Mouse (Mus musculus): Measurements from ENCODE around the gene Gsta1.
"Not testable (repeated sequence)": the region's sequence is repeated elsewhere in the genome, so short reads cannot be mapped to it uniquely, and the experiment has no call there.

Gene Gsta1

DNA sequence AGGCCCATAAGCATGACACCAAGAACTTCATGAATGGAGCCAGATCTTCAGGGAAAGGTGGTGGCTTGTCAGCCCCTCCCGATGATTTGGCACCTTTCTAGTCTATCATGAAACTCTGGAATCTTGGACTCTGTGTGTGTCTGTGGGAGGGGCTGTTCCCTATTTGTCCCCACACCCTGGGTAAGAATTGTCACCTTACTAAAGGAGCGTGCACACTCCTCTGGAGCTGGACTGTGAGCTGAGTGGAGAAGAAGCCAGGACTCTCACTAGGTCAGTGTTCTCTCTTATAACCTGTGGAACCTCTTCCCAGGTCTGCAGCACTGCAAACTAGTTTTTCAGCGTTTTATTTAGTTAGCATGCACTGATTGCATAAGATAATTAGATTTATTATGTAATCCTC, at the start of gene Gsta1:
Gene Gsta1, plus strand, starts transcription at position 196 of the 400 bp plus-strand sequence.
- not testable (repeated sequence) for DNase-seq

DNA sequence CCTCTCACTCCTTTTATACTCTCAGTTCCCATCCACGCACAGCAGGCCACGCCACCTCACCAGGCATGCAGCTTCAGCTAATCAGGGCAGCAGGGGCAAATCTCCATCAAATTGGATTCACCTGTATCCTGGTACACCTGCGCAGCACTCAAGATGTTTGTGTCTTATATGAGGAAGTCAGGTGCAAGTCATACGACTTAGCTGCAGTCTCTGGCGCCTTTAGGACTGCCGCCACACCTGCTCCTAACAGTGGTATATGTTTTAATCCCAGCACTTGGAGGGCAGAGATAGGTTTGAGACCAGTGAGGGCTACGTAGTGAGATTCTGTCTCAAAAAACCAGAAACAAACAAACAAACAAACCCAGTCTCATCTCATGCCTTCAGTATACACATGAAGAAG, 48.0 kb upstream of the Gsta1 start, which contains the start of gene Gsta4:
Gene Gsta4, plus strand, starts transcription at position 301 of the 400 bp plus-strand sequence.
- DNase-seq, result not testable (repeated sequence)

DNA sequence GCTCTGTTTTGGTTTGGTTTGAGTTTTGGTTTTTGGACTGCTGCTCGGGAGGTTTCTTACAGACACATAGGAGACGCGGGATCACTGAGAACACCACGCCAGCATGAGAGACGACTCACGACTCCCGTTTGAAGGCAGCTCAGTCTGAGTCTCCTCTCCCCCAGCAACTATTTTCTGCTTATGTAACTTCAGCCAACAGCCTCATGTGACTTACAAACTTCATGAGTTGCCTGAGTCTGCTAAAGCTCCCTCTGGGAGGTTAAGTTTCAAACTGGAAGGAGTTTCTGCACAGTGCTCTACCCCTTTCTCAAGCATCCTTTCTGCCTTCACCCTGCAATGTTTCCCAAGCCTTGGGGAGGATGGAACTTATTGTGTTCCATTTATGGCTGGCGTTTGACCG, 44.8 kb upstream of the Gsta1 start:
- DNase-seq, result no peak

DNA sequence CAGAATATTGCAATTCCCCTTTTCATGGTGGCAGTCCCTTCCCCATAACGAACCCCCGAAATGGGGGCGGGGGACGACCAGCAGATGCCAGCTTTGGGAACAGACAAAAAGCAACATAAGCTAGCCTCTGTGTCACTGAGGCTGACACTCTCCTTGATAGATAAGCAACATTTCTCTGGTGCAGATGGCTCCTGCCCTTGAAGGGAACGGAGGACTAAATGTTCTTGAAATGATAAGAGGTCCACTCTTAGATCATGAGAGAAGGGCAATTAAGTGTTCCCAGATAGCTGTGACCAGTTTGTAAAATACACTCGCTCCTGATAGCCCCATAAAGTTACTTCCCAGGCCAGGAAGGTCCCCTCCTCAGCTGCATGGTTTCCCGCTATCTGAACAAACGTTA, 41.5 kb upstream of the Gsta1 start:
- no peak for DNase-seq

DNA sequence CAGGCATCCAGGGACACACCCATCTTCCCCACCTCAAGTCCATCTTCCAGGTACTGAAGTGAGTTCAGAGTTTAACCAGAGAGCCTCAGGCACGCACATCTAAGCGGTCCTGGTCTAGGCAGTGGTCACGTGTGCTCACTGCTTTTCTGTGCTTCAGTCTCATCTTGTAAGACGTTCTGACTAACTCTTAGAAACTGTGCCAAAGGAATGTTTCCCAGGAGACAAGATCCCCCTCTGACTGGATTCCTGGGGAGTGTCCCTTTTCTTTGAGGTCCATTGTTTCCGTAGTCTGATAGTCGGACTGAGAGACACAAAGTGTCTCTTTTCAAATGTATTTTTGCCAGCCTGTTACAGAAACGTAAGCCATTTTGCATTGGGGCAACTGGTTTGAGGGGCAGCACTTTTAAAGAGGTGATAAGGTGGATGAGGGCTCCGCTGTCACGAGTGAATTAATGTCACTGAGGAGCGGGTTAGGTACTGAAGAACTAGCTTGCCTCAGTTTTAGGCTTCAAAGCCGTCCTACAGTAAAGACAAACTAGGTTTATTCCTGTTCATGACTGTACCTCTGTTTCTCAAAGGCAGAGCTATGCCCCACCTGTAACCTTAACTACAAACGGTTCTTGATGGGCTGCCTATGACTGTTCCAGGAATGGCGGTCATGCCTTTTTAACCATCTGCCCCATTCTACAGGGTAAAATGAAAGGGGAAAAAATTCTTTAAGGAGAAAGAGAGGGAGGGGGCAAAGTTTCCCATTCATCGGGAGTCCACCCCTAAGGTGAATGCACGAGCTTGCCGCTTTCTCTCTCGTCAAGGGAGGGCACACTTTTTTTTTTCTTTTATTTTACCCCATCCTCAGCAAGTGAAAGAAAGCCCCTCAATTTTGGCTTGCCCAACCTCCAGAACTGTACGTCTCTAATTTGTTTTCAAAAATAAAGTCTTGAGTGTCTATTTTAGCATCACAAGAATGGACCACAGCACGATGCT, 39.5 kb upstream of the Gsta1 start:
- DNase-seq, result no peak

DNA sequence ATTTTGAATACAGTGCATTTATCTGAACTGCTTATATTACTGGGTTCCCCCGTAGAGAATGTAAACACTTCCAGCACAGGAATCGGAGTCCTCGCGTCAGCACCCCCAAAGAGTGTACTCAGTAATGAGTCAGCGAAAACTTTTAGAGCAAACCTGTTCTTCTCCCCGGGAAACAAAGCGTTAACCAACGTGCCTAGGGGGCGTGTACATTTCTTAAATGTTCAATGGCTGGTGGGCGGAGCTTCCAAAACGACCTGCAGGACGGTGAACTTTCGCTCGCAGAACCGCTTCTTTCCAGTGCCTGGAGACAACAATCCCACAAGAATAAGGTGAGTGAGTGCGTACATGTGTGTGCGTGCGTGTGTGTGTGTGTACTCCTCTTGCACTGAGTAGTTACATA, 38.7 kb upstream of the Gsta1 start:
- peak; percentile 82 for DNase-seq

DNA sequence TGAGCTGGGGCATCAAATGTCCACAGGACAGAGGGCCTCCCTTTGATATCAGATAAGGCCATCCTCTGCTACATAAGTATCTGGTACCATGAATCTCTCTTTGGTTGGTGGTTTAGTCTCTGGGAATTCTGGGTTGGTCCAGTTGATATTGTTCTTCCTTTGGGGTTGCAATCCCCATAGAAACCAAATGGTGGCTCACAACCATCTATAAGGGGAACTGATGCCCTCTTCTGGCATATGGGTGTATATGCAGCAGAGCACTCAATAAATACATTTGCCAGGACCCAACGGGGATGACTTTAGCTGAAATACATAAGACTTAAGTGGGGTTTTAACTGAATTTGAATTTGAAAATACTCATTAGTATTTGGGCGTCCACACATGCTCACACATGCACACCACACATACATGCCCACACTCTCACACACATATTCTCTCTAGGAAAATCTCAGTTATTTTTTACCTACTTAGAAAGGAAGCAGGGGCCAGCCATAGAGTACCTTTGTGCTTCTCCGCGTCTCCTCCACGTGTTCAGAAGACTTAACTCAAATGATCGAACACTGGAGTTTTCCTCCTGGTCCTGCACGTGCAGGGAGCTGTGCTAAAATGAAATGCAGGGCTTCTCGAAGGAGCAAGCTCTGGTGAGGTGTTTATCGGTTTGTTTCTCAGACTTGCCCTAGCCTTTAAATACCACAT, 36.4 kb upstream of the Gsta1 start:
- peak; percentile 79 for DNase-seq

DNA sequence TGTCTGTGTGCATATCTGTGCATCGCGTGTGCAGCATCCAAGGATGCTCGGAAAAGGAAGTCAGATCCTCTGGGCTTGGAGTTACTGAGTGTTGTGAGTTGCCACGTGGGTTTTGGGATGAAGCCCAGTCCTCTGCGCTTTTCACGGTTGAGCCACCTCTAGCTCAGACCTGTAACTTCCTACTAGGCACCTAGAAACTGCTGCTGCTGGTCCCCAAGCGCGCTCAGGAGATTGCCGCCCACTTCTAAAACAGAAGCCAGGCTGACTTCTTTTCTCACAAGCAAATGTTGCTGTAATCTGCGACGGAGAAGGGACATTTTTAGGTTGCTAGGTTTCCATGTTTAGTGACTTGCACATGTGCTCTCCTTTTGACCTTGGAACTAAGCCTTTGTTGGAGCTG, 35.4 kb upstream of the Gsta1 start:
- DNase-seq, result no peak

DNA sequence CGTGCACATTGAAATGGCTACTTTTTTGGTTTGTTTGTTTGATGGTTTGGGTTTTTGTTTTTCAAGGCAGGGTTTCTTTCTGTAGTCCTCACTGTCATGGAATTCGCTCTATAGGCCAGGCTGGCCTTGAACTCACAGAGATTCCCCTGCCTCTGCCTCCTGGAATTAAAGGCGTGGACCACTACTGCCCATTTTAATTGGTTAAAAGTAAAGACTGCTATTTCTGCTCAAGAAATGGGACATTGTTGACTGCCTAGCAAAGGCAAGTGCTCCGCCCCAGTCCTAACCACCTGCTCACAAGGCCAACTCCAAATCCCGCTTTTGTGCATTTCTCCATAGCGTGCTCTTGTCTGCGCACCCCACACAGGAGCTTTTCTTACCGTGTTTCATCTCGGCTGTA, 32.7 kb upstream of the Gsta1 start:
- no peak for DNase-seq

DNA sequence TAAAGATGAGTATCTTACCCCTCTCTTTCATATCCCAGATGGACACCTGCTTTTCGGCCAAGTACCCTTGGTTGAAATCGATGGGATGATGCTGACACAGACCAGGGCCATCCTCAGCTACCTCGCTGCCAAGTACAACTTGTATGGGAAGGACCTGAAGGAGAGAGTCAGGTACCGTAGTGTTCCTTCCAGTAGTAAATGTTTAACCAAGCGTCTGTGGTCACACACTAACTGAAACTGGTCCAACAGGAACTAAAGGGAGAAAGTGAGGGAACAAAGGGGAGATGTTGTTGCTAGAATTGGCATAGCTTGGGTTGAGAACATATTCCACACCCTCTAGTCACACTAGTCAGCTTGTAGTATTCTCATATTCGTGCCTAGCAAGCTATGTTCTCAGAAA, 26.3 kb upstream of the Gsta1 start:
- no peak for DNase-seq

DNA sequence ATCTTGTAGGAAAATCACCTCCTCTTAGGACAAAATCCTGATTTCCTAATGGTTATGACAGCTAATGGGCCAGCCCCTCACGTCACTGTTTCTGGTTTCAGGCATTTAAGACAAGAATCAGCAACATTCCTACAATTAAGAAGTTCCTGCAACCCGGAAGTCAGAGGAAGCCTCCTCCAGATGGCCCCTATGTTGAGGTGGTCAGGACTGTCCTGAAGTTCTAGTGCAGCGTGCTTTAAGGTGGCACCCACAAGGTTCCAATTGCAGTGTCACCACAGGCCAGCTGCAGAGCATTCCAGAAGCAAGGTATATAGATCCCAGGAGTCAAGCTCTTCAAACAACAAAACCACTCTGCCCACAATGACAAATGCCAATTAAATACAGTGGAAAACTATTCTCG, 21.5 kb upstream of the Gsta1 start:
- no peak for DNase-seq

DNA sequence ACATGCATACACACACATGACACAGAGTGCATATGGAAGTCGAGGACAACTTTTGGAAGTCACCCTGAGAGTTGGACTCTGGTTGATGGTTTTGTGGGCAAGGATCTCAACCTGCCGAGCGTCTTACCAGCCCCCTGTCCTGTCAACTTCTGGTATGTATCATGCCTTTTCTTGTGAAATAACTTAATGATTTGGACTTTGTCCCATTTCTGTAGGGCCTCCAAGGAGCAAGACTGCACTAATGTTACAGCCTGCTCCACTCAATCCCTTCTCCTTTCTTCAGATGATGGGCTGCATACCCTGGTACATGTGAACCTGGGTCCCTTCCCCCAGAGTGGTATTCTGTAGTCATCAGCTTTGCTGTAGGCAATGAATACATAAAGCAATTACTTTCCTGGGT, 20.4 kb upstream of the Gsta1 start:
- no peak for DNase-seq

DNA sequence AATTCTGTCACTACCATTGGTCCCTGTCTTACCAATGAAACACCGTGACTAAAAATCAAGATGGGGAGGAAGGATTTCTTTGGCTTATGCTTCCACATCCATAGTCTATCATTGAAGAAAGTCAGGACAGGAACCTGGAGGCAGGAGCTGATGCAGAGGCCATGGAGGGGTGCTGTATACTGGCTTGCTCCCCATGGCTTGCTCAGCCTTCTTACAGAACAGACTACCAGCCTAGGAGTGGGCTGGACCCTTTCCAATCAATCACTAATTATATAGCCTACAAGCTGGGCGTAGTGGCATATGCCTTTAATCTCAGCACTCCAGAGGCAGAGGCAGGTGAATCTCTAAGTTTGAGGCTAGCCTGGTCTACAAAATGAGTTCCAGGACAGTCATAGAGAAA, 19.6 kb upstream of the Gsta1 start:
- no peak for DNase-seq

DNA sequence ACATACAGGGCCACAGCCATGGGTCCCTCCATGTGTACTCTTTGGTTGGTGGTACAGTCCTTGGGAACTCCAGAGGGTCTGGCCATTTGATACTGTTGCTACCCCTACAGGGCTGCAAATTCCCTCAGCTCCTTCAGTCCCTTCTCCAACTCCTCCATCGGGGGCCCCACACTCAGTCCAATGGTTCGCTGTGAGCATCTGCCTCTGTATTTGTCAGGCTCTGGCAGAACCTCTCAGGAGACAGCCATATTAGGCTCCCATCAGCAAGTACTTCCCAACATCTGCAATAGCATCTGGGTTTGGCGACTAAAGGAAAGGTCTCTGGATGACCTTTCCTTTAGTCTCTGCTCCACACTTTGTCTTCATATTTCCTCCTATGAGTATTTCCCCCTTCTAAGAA, 18.9 kb upstream of the Gsta1 start:
- no peak for DNase-seq

DNA sequence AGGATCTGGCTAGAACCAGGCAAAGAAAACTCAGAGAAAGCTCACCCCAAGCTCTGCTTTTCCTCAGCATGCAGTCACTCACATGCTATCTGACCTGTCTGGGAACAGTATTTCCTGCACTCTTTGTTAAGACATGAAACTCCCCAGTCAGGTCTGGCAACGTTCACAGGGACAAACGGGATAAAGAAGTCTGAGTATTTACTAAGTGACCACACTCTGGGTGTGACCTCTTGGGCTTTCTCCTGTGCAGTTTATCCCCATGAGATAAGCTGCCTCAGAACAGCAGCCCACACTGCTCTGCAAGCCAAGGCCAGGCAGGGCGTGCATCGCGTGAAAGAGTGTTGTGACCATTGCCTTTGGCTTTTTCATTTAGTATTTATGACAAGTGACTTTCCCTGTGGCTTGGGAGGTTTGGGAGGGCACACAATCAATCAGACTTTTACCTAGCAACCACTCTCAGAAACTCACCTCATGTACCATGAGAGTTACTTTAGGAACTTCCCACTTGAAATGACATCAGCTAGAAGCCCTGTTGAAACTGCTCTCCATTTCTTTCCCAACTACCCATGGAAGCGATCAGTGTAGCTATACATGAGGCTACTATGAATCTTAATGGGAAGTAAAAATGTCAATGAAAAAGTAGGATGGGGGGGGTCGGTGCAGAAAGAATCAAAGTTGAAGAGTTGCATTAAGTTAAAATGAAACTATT, 18.0 kb upstream of the Gsta1 start:
- DNase-seq, result peak; percentile 62

DNA sequence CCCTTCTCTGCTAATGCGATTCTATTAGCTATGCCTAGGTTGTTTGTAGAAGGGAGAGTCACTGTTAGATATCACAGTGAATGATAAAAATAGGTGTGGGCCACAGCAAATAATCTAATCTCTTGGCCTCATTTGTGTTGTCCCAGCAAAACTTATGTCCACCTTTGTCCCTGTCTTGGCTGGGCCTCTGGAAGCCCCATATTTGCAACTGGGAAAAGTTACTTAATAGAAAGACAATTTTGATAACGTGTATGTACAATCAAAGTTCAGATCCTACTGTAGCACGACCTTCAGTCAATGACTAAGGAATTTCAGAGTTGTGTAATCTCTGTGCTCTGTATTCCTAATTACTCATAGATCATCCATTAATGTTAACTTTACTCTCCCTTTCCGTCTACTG, 13.4 kb upstream of the Gsta1 start:
- no peak for DNase-seq

DNA sequence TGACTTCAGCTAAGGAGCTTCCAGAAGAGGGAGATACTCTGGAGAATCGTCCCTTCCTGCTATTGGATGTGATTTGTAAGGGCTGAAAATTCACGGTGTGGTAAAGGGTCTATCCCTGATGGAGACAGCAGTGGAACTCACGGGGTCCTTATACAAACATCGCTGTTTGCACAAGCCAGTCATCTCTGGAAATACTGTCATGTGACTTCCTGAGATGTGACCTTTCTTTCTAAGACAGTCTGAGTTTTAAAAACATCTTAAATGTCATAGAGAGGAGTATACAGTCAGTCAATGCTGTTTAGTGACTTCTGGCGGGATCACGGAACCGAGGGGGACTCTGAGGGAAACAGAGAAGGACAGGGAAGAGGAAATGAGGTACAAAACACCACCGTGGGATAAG, 7.8 kb upstream of the Gsta1 start:
- no peak for DNase-seq

DNA sequence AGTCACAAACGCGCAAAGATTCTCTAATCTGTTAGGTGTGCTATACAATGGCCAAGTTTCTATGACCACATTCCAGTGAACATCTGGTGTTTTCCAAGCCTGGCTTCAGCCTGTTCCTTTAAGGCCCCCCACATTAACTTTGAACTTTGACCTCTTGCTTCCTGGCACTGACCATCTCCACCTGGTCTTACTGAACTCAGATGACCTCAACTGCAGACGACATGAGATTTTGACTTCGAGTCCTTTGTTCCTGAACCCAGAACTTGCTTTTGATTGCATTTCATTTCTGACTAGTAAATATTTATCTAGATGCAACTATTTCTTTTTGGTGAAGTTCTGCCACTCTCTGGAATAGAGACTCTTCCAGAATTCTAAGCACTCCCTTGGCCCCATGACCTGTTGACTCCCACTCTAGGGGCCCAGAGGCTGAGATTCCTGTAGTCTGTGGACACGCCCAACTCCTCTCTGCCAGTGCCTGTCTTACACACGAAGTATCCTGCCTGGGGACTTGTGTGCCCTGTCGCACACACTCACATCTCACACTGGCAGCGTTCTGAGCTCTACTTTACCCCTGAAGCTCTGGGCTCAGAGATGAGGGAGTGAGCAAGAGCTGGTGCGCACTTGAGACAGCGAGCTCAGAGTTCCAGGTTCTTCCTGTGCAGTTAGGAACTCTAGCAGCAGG, 7.1 kb upstream of the Gsta1 start:
- no peak for DNase-seq

DNA sequence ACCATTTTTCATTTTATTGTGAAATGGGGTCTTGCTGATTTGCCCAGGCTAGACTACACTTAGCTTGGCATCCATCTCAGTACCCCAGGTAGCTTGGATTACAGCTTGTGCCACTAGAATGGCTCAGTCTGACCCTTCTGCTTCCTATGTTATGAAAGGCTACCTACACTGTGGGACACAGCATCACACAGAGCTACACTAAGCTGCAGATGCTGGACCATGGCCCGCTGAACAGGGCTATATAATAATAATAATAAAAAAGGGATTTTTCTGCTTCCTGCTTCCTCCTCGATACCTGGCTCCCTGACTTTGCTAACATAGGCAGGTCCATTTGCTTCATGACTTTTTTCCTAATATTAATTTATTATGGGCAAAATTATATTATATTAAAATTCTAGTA, 6.0 kb upstream of the Gsta1 start:
- DNase-seq, result no peak

DNA sequence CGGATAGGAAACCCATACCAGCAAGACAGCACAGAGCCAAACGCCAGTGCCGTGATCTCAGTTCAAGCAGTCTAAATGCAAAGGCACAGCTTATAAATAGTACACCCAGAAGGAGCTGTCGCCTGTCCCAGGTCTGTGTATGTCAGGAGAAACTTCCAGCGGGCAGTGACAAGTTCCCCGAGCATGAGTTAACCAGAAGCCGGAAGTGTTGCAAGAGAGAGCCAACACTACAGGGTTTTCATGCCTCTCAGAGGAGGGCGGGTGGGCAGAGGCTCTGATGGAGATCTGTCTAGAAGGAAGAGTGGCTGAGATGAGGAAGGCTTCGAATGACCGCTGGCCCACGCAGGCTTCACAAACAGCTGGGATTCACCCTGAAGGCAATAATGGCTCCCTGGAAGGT, 5.2 kb upstream of the Gsta1 start:
- DNase-seq, result no peak

DNA sequence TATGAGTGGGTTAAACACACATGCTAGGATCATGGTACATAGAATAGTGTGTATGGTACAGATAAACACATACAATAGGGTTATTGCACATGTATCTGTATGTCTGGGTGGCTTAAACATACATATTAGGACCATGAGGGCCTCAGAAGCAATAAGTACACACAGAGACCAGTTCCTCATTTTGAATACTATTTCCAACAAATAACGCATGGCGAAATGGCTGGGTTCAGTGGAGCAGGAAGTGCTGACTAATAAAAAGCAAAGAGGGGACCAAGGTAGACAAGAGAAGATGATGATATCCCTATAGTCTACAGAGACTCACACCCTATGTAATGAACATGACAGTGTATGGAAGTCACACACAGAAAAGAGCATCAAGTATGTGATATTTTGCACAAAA, 2.3 kb upstream of the Gsta1 start:
- DNase-seq, result no peak

DNA sequence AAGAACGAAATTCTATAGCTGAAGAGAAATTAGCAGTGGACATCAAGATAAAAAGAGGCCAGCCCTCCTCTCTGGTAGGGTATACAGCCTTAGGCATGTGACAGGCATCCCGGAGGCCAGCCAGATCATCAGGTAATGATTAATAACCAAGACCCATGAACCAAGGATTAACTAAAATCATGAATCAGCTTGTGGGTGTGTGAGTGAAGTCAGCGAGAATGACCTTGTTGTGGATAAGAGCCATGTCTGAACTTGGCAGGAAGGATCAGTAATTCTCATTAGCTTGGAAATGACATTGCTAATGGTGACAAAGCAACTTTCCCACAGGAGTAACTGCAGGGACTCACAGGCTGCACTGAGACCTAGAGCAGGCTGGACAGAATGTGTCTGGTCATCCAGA, 798 bp upstream of the Gsta1 start:
- DNase-seq, result not testable (repeated sequence)

DNA sequence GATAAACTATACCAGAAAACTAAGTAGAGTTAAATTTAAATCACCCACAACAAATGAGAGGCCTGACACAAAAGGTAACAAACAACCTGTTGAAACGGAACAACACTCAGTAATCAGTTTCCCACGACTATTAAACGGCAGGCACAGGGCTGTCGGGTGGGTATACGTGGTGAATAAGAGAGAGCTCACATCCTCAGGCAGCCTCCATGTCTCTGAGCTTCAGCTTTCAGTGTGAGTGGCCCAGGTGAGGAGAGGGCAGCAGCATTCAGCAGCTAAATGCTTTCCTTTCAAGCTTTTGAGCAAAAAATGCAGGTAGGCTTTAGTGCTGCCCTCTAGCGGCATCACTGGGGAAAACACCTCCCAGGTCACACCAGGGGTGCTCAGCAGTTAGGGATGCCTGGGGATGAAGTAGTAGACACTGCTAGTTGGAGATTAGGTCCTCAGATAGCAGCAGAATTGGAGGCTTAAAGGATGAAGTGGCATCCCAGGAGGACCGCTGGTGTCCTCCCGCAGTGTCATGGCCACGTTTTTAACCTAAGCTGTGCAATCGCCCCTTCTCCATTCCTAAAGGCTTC, 2.8 kb downstream of the Gsta1 start:
- DNase-seq, result not testable (repeated sequence)
